Mouse (Mus musculus) layer of hippocampus, postnatal 14 days (tissue): ENCODE data around the gene Anks3. TPM values are rescaled to one million over a fixed set of nuclear protein-coding genes. Genes with fewer than 3 reads are reported as not detected.
A peak's percentile ranks its signal among the peaks of the same experiment; 100 is the strongest.

Source experiments
- DNase-seq, 2 experiments: peaks; one replicate each; pipeline ENCODE4 v3.0.0; 2021 to 2022; ENCODE audit warnings: low spot score in 2 of 2, mixed read lengths in 1 of 2
- total RNA-seq, 2 experiments: library from RNA; stranded (reverse); gene quantifications; 2 replicates each; pipeline ENCODE4 v1.2.3; 2021

Anks3 gene
- total RNA-seq, 2 experiments from 2014 or later, result 57.1 to 58.6 TPM

- DNase-seq, result no peak
Observed at GRCm38 (mm10) chr16:4935430-4935829, 28.6 kb downstream of the Anks3 start.

DNA sequence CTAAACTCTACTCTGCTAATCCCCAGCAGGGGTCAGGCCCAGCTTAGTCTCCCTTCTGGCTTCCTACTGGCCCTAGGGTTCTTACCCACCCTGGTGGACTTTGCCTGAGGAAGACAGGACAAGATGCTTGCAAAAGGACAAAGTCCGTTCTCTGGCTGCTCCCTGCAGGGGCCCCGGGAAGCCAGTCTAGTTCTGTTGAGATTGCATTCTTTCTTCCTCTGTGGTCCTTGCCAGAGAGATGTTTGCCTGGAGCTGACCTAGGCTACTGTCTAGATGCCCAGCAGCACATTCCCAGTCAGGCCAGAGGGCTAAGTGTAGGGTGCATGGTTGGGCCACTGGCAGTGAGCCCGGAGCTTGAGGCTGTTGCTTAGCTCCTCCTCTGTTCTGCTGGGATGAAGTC lies 31.6 kb downstream of the Anks3 start:
- DNase-seq, result no peak

DNA sequence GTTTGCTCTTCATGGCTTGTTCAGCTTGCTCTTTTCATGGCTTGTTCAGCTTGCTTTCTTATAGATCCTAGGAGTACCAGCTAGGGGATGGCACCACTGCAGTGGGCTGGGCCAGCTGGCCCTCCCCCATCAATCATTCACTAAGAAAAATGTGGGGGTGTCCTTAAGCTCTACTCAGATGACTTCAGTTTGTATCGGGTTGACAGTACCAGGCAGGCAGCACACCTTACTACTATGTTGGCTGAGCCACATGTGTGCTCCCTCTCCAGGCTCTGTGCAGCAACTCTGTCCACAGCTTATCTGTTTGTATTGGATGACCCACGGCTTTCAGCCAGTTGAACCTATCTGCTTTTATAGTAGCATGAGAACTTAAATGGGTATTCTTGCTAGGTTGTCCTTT lies 35.5 kb downstream of the Anks3 start:
- DNase-seq, result no peak

DNA sequence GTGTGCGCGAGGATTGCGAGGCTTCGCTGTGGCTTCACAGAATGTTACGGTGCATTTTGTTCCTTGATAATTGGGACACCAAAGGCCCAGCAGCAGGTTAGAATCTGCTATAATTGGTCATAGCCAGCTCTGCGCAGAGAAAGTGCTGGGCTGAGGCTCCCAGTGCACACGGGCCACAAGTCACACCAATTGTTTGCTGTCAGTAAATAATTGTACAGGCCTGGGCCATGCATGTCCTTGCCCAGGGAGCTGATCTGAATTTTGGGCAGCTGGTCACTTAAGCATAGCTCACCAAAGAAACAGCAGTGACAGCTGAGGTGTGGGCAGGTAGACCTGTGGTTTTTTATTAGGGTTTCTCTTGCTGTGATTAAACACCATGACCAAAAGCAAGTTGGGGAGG lies 36.0 kb downstream of the Anks3 start:
- DNase-seq, result no peak

DNA sequence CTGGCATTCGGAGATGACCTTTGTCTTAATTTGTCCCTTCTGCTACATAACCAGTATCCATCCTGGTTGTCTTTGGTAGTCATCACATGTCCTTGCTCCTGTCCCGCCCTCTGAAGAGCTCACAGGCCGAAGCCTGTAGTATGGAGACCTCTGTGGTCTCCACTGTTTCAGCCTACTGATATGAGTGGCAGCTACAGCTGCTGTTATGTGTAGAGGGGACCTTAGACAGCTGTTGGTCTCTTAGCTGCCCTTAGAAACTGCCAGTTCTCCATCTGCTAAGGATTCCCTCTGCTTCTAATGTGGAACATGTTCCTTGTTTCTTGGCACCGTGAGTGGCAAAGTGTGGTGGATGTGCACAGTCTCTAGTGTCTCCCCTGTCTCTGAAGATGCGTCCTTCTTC lies 40.0 kb downstream of the Anks3 start:
- no peak for DNase-seq

GRCm38 (mm10) chr16:4922481-4922880 lies 41.5 kb downstream of the Anks3 start:
- no peak for DNase-seq

DNA sequence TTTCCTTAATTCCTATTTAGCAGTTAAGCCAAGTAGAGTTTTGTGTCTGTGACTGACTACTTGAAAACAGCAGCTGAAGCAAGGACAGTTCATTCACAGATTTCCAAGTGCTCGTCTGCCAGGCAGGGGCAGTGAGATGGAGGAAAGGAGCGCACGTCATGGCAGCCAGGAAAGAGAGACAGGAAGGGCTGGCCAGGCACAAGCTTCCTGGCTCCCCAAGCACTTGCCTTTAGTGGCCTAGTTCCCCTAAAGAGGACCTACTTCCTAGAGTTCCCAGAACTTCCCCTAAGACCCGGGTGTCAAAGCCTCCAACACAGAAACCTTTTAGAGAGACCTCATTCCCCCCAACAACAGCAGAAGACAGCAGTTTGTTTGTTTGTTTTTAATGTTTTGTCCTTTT lies 43.4 kb downstream of the Anks3 start:
- no peak for DNase-seq

GRCm38 (mm10) chr16:4916608-4917007 lies 47.4 kb downstream of the Anks3 start:
- no peak for DNase-seq

DNA sequence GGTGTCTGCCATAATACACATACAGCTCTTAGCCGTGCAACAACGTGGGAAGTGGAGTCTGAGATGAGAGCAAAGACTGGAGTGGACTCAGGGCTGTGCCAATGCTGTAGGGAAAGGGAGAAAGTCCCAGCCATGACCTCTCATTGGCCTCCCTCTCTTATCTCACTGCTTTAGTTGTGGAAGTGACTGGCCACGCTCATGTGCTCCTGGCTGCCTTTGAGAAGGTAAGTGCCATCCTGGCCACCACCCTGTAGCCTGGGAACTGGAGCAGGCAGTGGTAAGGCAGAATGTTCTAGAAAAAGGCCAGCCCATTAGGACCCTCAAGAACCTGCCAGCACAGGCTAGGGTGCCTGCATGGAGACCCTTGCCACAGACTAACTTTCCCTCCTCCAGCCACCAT lies 48.1 kb downstream of the Anks3 start:
- no peak for DNase-seq

DNA sequence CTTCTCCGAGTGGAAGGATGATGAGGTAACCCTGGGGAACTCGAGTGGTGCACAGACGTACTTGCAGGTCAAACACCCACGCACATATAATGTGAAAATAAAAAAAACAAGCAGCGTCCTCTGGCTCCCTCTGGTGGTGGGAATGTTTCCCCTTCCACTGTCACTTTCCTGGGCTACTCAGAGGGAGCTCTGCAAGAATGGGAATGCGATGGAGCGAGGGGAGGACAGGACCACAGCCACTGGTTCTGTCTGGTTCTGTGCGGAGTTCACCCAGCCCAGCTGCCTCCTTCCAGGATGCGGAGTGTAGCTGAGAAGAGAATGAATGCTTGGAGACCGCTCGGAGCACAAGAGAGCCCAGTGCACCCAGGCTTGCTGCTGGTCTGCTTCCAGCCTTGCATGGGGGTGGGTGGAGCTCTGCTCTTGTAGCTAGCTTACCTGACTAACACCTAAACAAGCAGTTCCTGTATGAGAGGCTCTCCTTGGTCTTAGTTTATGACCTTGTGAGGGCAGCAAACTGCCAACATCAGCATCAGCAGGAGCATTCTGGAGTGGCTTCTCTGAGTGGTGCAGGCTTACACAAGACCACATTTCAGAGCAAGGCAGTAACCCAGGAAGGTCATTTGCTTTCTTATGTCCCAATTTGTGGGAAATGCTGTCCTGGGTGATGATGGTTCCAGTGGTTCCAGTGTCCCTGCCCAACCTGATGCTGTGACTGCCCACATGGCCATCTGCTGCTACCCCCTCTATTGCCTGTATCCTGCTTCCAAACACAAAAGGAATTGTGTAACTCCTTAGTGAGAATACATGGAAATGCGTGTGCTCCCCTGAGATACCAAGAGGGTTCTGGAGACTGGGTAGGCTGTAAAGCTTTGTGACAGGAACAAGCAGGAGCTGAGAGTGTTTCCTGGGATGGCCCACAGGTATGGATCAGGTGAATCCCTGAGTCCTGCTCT lies 49.9 kb downstream of the Anks3 start:
- DNase-seq, result peak; percentile 88

GRCm38 (mm10) chr16:4912907-4913782 lies 50.9 kb downstream of the Anks3 start:
- no peak for DNase-seq

GRCm38 (mm10) chr16:4912074-4912648 lies 51.8 kb downstream of the Anks3 start:
- no peak for DNase-seq

- no peak for DNase-seq
Observed at GRCm38 (mm10) chr16:4910758-4911157, 53.2 kb downstream of the Anks3 start.

- DNase-seq, result no peak
Observed at GRCm38 (mm10) chr16:4909745-4910144, 54.3 kb downstream of the Anks3 start.

DNA sequence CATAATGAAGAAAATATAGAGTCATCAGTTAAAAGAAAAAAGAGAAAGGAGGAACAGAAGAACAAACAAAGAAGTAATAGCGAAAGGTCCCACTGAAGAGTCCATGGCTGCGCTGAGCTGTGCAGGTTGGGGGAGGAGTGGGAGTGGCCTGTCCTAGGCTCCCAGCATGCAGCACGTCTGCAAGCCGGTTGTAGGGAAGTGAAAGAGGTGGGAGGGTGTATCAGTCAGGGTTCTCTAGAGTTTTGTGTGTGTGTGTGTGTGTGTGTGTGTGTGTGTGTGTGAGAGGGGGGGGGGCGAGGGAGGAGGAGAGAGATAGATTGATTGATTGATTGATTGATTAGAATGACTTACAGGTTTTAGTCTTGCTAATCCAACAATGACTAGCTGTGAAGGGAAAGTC lies 56.0 kb downstream of the Anks3 start:
- no peak for DNase-seq

DNA sequence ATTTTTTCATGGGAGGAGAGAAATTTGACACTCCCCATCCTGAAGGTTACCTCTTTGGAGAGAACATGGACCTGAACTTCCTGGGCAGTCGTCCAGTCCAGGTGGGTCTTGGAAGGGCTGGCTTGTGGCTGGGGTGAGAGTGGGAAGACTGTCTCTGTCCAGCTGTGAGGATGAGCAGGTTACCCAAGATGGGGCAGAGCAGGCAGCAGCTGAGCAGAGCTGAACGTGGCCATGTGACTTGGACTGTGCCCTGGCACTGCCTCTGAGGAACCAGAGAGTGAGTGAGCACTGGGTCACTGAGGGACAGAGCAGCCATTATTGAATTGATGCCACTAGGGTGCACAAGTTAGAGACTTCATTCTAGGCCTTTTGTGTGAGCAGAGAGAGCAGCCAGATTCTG lies 56.6 kb downstream of the Anks3 start:
- no peak for DNase-seq

DNA sequence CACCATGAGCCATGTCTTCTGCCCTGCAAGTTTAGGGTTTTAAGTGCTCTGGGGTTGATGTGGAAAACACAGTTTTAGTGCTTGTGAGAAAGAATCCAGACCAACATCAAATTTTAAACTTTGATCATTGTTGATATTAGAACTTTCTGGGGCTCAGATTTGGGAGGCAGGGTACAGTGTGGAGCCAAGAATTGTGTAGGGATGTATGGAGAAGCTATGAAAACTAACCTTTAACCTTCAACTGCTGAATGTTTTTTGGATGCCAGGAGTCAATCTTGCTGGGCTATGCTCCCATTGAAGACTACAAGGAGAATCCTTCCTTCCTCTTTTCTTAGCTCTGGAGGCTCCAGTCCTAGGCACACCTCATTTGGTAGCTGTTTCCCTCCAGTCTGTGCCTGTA lies 57.4 kb downstream of the Anks3 start:
- no peak for DNase-seq

- no peak for DNase-seq
Observed at GRCm38 (mm10) chr16:4905591-4905990, 58.4 kb downstream of the Anks3 start.

GRCm38 (mm10) chr16:4904878-4905277 lies 59.1 kb downstream of the Anks3 start:
- no peak for DNase-seq

DNA sequence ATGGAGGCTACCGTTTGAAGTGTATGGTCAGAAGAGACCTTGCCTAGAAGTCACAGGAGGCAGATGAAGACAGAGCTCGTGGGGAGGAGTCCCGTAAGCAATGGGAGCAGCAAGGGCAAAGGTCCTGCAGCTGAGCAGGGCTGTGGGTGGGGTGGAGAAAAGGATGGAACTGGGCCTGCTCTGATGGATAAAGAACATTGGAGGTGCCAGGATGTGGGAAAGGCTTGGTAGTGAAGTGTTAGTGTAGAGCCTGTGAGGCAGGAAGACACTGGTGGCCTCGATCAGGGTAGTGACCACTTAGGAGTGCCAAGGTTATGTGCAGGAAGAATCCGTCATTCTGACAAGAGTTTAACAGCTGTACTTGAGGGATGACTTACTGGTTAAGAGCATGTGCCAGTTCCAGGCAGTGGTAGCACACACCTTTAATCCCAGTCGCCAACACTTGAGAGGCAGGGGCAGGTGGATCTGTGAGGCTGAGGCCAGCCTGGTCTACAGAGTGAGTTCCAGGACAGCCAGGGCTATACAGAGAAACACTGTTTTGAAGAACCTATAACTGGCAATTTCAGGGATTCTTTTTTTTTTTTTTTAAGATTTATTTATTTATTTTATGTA lies 60.4 kb downstream of the Anks3 start:
- no peak for DNase-seq

DNA sequence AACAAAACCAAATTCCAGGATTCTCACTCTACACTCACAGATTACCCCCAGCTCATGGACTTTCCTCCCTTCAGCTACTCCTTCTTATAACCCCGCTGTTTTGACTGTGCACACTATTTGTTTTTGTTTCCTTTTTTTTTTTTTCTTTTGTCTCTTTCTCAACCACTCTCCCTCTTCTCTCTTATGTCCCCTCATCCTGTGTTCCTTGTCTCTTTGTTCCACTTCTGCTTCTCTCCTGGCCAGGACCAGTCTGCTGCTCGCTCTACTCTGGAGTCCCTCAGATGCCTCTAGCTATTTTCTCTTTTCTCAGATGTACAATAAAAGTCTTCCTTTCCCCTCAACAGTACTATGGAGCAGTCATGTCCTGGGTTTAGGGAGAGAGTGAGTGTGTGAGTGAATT lies 61.6 kb downstream of the Anks3 start:
- DNase-seq, result no peak
